Mouse (Mus musculus): ENCODE data around the gene Tbxa2r.
A peak's percentile ranks its signal among the peaks of the same experiment; 100 is the strongest.

Tbxa2r gene

GRCm38 (mm10) chr10:81322444-81322843 is 6.1 kb upstream of the Tbxa2r start:
- DNase-seq: no peak

GRCm38 (mm10) chr10:81323141-81323775 is 5.3 kb upstream of the Tbxa2r start:
- no peak for DNase-seq

- no peak for DNase-seq
These were observed 4.6 kb upstream of the Tbxa2r start for GRCm38 (mm10) chr10:81323791-81324530.

- DNase-seq: no peak
These were observed 3.4 kb upstream of the Tbxa2r start for GRCm38 (mm10) chr10:81325176-81325575.

GRCm38 (mm10) chr10:81325781-81326180 is 2.8 kb upstream of the Tbxa2r start:
- no peak for DNase-seq

DNA sequence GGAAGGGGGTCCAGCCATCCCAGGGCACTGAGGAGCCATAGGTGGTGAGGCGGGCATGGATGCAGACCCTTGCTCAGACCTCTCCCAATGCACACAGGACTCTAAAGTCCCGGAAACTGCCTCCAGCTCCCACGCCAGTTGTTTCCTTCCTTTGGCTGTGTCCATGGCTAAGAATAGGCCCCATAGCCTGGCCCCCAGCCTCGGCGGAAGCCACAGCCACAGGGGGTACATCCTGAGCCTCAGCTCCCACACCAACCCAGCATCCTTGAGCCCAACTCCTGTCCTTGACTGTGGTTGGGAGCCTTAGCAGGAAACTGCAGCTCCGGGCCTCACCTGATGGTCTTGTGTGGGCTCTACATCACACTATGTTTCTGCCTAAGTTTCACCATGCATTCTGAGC is 1.7 kb upstream of the Tbxa2r start:
- DNase-seq: peak; percentile 58

DNA sequence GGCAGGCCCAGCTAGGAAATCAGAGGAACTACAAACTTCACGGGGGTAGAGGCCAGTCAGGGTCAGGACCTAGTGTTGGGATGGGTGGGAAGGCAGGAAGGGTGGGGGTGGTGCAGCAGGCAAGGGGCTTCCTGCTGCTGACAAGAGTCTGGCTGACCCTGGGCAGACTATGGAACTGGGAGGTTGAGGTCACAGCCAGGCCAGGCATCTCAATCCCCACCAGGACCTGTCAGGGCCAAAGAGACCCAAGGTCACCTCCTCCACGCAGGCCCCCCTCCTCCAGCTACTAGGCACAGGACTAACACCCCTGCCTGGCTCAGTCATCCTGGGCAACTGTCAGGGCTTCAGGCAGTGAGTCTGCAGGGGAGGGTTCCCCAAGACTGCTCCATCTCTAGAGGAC is 572 bp upstream of the Tbxa2r start:
- DNase-seq: no peak

DNA sequence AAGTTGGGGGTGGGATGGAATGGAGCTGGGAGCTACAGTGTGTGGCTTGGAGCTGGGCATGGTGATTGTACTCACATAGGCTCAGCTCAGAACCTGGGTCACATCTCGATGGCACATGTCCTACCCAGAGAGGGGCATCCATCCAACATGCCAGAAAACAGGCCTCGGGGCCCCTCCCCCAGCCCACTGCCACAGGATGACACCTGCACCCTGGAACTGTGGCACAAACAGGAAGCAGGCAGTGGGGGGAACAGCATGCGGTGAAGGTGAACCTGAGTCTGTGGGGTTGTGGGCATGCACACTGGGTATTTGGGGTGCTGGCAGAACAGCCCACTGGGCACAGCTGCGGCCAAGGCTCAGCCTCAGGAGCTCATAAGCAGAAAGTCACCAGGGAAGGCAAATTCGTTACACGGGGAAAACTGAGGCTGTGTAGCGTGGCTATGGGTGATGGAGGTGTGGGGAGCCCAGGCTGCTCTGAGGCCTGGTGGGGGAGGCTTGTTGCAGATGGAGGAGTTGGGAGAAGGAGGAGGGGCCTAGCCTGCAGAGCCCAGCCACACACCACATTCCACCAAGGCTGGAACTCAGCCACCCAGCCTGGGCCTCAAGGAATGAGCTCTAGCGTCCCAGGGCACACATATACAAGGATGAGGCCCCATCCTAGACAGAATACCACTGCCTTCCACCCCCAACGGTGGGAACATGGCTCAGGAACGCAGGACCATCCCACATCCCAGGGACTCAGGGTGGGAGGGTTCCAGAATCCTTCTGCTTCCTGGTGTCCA is 854 bp downstream of the Tbxa2r start:
- peak; percentile 52 for DNase-seq

GRCm38 (mm10) chr10:81330007-81330406 is 1.5 kb downstream of the Tbxa2r start:
- no peak for DNase-seq

DNA sequence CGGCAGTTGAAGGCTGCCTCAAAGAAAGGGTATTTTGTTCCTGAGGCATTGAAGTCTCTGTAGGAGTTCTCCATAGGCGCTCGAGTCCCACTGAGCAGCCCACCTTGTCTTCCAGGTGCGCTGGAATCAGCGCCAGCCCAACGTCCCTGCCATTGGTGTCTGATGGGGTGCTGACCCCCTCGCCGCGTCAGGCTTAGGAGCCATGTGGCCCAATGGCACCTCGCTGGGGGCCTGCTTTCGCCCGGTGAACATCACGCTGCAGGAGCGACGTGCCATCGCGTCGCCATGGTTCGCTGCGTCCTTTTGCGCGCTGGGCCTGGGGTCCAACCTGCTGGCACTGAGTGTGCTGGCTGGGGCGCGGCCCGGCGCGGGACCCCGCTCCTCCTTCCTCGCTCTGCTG is 3.7 kb downstream of the Tbxa2r start:
- no peak for DNase-seq

DNA sequence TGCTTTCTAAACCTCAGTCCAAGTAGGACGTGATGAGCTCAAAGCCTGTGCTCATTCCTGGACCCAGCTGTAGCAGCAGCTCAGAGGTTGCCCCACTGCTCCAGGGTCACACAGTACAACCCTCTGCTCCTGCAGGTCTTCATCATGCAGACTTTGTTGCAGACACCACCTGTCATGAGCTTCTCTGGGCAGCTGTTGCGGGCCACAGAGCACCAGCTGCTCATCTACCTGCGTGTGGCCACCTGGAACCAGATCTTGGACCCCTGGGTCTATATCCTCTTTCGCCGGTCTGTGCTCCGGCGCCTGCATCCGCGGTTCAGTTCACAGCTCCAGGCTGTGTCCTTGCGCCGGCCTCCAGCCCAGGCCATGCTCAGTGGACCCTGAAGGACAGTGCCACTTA is 5.8 kb downstream of the Tbxa2r start:
- DNase-seq: no peak

GRCm38 (mm10) chr10:81335393-81336340 is 7.1 kb downstream of the Tbxa2r start:
- DNase-seq: peak; percentile 55

GRCm38 (mm10) chr10:81336558-81336957 is 8.0 kb downstream of the Tbxa2r start:
- DNase-seq: no peak

GRCm38 (mm10) chr10:81340551-81341332 is 12.2 kb downstream of the Tbxa2r start:
- no peak for DNase-seq

DNA sequence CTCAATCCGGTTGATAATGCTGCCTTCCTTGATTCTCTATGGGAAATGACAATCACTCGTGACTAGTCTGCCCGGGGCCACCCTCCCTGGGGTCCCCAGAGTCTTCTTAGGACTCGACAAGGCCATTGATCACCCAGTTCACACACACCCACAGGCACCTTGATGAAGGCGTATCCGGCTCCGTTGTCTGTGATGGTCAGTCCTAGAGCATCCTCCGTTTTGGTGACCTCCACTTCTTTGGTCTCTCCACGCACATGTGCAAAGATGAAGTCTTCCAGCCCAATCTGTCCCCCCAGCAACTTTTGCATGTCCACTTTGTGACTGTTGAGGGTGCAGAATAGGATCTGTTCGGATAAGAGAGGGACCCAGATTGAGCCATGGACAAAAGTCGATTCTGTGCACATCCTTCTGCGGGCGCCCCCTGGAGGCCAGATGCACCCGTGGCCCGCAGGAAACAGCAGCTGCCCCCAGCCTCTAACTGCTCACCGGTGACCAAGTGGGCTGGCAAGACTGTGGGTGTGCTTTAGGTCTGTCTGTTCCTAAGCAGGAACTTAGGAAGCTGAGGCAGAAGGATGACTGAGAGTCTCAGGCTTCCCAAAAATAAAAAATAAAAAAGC is 12.9 kb downstream of the Tbxa2r start:
- DNase-seq: peak; percentile 87

DNA sequence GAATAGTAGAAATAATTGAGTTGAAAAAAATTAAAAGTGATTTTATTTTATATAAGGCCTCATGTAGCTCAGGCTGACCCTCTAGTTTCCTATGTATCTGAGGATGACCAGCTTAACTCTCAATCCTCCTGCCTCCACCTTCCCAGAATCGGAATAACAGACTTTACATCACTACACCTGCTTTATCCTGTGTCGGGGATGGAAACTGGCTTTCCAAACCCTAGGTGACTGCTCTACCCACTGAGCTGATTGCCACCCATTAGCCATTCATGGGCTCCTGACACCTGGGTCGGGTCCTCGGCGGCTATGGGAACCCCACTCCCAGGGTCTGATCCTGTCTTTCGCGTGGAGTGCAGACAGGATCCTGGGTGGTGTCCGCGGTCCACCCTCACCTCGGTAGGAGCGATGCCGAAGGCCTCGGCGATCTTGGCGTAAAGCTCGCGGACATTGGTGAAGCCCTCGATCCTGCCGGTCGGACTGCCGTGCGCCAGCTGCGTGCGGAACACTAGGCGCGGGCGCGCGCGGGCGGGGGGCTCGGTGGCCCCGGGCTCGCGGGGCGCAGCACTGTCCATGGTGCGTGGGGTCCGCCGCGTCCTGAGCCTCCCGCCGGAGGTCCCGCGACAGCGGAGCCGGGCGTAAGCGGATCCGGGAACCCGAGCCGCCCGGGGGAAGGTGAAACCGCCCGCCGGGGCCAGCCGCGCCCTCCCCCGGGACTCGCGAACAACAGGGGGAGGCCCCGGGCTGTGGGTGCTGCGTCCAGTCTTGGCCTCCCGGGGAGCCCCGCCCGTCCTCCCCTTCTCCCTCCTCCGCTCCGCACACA is 14.4 kb downstream of the Tbxa2r start, which contains the start of gene Gipc3:
TSS of gene Gipc3 (minus strand) at position 581 of the 820 bp plus-strand sequence.
- peak; percentile 49 for DNase-seq

DNA sequence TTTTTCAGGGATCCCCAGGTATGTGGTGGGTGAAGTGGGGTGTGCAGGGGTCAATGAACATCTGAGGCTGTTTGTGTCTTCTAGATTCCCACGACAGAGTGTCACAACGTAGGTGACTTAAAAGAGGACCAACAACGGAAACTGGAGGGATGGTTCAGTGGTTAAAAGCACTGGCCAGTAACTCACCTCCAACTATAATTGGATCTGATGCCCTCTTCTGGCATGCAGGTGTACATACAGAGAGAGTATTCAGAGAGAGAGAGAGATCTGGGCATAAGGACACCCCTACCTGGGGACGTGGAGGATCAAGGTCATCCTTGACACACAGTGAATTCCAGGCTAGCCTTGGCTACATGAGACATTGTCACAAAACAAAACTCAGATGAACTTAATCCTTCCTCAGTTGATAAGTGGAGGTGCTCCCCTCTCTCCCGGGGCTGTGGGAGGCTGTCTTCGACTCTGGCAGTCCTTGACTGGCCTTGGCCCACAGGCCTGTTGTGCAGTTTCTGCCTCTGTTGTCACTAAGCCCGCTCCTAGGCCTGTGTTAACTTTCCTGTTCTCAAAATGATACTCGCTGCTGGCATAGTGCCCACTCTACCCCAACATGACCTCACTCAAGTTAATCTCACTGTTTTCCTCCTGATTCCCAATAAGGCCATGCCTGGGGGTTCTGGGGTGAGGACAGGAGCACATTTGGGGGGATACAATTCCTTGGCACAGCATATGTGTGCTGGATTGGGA is 16.1 kb downstream of the Tbxa2r start:
- no peak for DNase-seq

GRCm38 (mm10) chr10:81345162-81345534 is 16.6 kb downstream of the Tbxa2r start:
- no peak for DNase-seq

DNA sequence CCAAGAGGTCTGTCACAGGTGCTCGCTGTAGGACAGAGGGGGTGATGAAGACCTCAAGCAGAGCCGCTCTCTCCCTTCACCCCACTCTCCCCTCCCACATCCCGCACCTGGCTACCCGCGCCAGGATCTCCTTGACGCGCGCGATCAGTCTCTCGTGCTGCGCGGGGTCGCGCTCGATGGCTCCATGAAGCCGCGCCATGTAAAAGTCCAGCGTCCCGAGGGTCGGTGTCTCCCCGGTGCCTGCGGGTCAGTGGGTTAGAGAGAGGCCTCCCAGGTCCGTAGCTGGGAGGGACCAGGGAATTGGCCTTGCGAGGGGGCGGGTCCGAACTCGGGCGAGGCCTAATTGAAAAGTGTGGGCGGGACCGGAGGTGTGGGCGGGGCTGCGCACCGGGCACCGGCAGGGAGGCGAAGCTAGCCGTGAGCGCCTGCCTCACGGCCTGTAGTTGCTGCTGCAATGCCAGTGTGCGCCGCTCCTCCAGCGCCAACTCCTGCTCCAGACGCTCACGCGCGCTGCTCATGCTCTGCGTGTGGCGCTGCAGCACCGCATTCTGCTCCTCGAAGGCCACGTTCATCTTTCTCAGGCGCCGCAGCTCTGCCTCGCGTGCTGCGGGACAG is 18.0 kb downstream of the Tbxa2r start:
- DNase-seq: peak; percentile 71
